Mouse (Mus musculus) neutrophil, adult 83 days (primary cell): ENCODE data around the gene Tbc1d24. TPM values are rescaled to one million over a fixed set of nuclear protein-coding genes. Genes with fewer than 3 reads are reported as not detected.

ENCODE experiments used
- total RNA-seq, 2 experiments: library from RNA; stranded (reverse); gene quantifications; one replicate each; pipeline ENCODE4 v1.2.4; 2023

Tbc1d24 gene
- total RNA-seq, result 10 to 100 TPM; 16.7 to 18.3 TPM

GRCm38 (mm10) chr17:24205284-24205888 is at the start of gene Tbc1d24:
Tbc1d24 (minus strand) TSS chr17:24205562.

GRCm38 (mm10) chr17:24251320-24252069 is 46.1 kb upstream of the Tbc1d24 start, which contains the start of gene Ccnf:
Ccnf (minus strand) TSS chr17:24251484.

GRCm38 (mm10) chr17:24220435-24221411 is 15.4 kb upstream of the Tbc1d24 start, which contains the start of gene Tedc2:
Tedc2 (minus strand) TSS chr17:24220851.

GRCm38 (mm10) chr17:24209043-24209915 is 3.9 kb upstream of the Tbc1d24 start, which contains the start of gene Ntn3:
Ntn3 (minus strand) TSS chr17:24209531.

GRCm38 (mm10) chr17:24169317-24170065 is 35.9 kb downstream of the Tbc1d24 start, which contains the start of gene Atp6v0c:
Atp6v0c (minus strand) TSS chr17:24169702.

GRCm38 (mm10) chr17:24163176-24163962 is 42.0 kb downstream of the Tbc1d24 start, which contains the start of gene Amdhd2:
Amdhd2 (minus strand) TSS chr17:24163766.

GRCm38 (mm10) chr17:24150824-24151223 is 54.5 kb downstream of the Tbc1d24 start, which contains the start of gene Pdpk1:
Pdpk1 (minus strand) TSS chr17:24150924.

Other genes with a start within 250 kb of the Tbc1d24 start
- gene Prss30, start 225.0 kb downstream of the Tbc1d24 start, total RNA-seq, result not detected
- not detected for gene Prss22, start 207.5 kb downstream of the Tbc1d24 start, total RNA-seq
- not detected for gene Prss27, start 167.4 kb downstream of the Tbc1d24 start, total RNA-seq
- 10 to 100 TPM; 13.1 to 16.4 TPM for gene Kctd5, start 132.1 kb downstream of the Tbc1d24 start, total RNA-seq
- gene Pdpk1, start 54.6 kb downstream of the Tbc1d24 start, total RNA-seq, result 10 to 100 TPM; 59.9 to 66.7 TPM
- gene Amdhd2, start 41.8 kb downstream of the Tbc1d24 start, total RNA-seq, result 10 to 100 TPM; 64.5 to 68.7 TPM
- gene Atp6v0c, start 35.9 kb downstream of the Tbc1d24 start, total RNA-seq, result 100 to 1,000 TPM; 397 to 402 TPM
- under 1 TPM; 0.37 to 0.40 TPM for gene Ntn3, start 4.0 kb upstream of the Tbc1d24 start, total RNA-seq
- gene Tedc2, start 15.3 kb upstream of the Tbc1d24 start, total RNA-seq, result 10 to 100 TPM; 10.3 to 11.3 TPM
- 10 to 100 TPM; 57.0 to 58.7 TPM for gene Ccnf, start 45.9 kb upstream of the Tbc1d24 start, total RNA-seq
- under 1 TPM in 1 of 2 experiments, not detected in 1; 0.31 TPM for gene Abca17, start 145.5 kb upstream of the Tbc1d24 start, total RNA-seq
- gene Abca3, start 146.4 kb upstream of the Tbc1d24 start, total RNA-seq, result 10 to 100 TPM; 42.7 to 46.0 TPM
- gene Rnps1, start 209.0 kb upstream of the Tbc1d24 start, total RNA-seq, result 10 to 100 TPM; 65.6 to 72.3 TPM
- gene Eci1, start 221.1 kb upstream of the Tbc1d24 start, total RNA-seq, result 10 to 100 TPM; 11.3 to 16.4 TPM
- gene Dnase1l2, start 237.5 kb upstream of the Tbc1d24 start, total RNA-seq, result 1 to 10 TPM; 2.8 to 3.4 TPM